Mouse (Mus musculus): Measurements from ENCODE around the gene Hoxc4.

The Hoxc4 gene

GRCm38 (mm10) chr15:103018636-103019035, at the start of gene Hoxc4:
TSS of gene Hoxc4 (plus strand) at chr15:103018934.
- no peak for DNase-seq (ENCODE audit: low spot score)

- no peak for DNase-seq (ENCODE audit: low spot score)
Observed at GRCm38 (mm10) chr15:102969296-102969695, 49.4 kb upstream of the Hoxc4 start.

- DNase-seq (ENCODE audit: low spot score): no peak
Observed at GRCm38 (mm10) chr15:102970740-102971139, 48.0 kb upstream of the Hoxc4 start.

GRCm38 (mm10) chr15:102972254-102972653, 46.5 kb upstream of the Hoxc4 start:
- no peak for DNase-seq (ENCODE audit: low spot score)

GRCm38 (mm10) chr15:102972753-102973152, 46.0 kb upstream of the Hoxc4 start:
- no peak for DNase-seq (ENCODE audit: low spot score)

GRCm38 (mm10) chr15:102975034-102975433, 43.7 kb upstream of the Hoxc4 start:
- DNase-seq (ENCODE audit: low spot score): no peak

GRCm38 (mm10) chr15:102975688-102976111, 43.0 kb upstream of the Hoxc4 start:
- peak; percentile 71 for DNase-seq (ENCODE audit: low spot score)

- DNase-seq (ENCODE audit: low spot score): peak; percentile 71
Observed at GRCm38 (mm10) chr15:102976171-102976570, 42.6 kb upstream of the Hoxc4 start, which contains the start of gene Hoxc9. TSS of gene Hoxc9 (plus strand) at chr15:102976439.

- DNase-seq (ENCODE audit: low spot score): peak; percentile 57
Observed at GRCm38 (mm10) chr15:102976631-102977422, 41.9 kb upstream of the Hoxc4 start.

- peak; percentile 66 for DNase-seq (ENCODE audit: low spot score)
Observed at GRCm38 (mm10) chr15:102977423-102977974, 41.2 kb upstream of the Hoxc4 start.

- DNase-seq (ENCODE audit: low spot score): no peak
Observed at GRCm38 (mm10) chr15:102978615-102979515, 39.9 kb upstream of the Hoxc4 start.

GRCm38 (mm10) chr15:102979936-102980335, 38.8 kb upstream of the Hoxc4 start:
- no peak for DNase-seq (ENCODE audit: low spot score)

- DNase-seq (ENCODE audit: low spot score): no peak
Observed at GRCm38 (mm10) chr15:102980352-102980751, 38.4 kb upstream of the Hoxc4 start.

GRCm38 (mm10) chr15:102980912-102981311, 37.8 kb upstream of the Hoxc4 start:
- DNase-seq (ENCODE audit: low spot score): peak; percentile 76

GRCm38 (mm10) chr15:102981379-102982288, 37.1 kb upstream of the Hoxc4 start:
- DNase-seq (ENCODE audit: low spot score): peak; percentile 95

GRCm38 (mm10) chr15:102983716-102984115, 35.0 kb upstream of the Hoxc4 start:
- no peak for DNase-seq (ENCODE audit: low spot score)

- peak; percentile 32 for DNase-seq (ENCODE audit: low spot score)
Observed at GRCm38 (mm10) chr15:102984521-102984920, 34.2 kb upstream of the Hoxc4 start.

GRCm38 (mm10) chr15:102984925-102985324, 33.8 kb upstream of the Hoxc4 start:
- DNase-seq (ENCODE audit: low spot score): no peak

GRCm38 (mm10) chr15:102987124-102987833, 31.5 kb upstream of the Hoxc4 start:
- DNase-seq (ENCODE audit: low spot score): peak; percentile 98

GRCm38 (mm10) chr15:102988078-102988477, 30.7 kb upstream of the Hoxc4 start:
- no peak for DNase-seq (ENCODE audit: low spot score)
